Mouse (Mus musculus): ENCODE results near the gene Supt6.
A peak's percentile ranks its signal among the peaks of the same experiment; 100 is the strongest.

Supt6 gene

GRCm38 (mm10) chr11:78245627-78246317 is at the start of gene Supt6, which contains the start of gene Sdf2:
Gene Supt6 (minus strand): TSS chr11:78245987.
Gene Sdf2 (plus strand): TSS chr11:78245746.
- peak; percentile 96 for DNase-seq (ENCODE audit: low spot score)

DNA sequence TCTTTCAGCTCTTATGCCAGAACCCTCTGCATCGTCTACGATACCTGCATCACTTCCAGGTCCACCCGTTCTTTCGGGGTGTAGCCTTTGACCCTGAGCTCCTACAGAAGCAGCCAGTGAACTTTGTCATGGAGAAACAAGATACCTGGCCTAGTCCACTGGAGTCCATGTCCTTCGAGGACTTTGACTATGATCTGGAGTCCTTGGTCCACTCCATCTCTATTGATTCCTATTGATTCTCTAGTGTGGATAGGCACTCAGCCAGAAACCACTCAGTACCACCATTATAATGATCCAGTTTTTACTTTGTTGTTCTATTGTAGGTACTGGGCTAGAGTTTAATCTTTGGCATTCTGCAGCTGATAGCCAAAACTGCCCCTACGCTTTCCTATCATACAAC is 48.8 kb upstream of the Supt6 start:
- DNase-seq (ENCODE audit: low spot score) = no peak

DNA sequence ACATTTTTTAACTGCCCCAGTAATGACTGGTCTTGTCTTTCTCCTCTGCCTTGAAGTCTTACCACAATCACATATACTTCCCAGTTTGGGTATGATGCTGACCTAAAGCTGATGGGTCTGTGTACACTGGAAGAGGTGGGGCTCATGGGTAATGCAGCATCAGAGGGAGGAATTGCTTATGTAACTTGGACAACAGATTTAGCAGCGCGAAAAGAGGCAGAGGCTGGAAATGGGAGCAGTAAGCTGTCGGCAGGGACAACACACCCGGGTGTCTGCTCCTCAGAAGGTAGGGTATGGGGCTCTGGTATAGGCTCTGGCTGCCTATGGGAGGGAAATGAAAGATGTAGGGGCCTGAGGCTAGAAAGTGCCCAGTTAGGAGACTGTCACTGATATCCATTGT is 44.9 kb upstream of the Supt6 start, which contains the start of gene BC030499:
Gene BC030499 (plus strand): TSS at position 188 of the 400 bp plus-strand sequence.
- no peak for DNase-seq (ENCODE audit: low spot score)

- DNase-seq (ENCODE audit: low spot score) = no peak
Observed at GRCm38 (mm10) chr11:78289146-78289763, 43.5 kb upstream of the Supt6 start.

GRCm38 (mm10) chr11:78279586-78279985 is 33.8 kb upstream of the Supt6 start:
- DNase-seq (ENCODE audit: low spot score) = no peak

GRCm38 (mm10) chr11:78278853-78279252 is 33.1 kb upstream of the Supt6 start:
- no peak for DNase-seq (ENCODE audit: low spot score)

DNA sequence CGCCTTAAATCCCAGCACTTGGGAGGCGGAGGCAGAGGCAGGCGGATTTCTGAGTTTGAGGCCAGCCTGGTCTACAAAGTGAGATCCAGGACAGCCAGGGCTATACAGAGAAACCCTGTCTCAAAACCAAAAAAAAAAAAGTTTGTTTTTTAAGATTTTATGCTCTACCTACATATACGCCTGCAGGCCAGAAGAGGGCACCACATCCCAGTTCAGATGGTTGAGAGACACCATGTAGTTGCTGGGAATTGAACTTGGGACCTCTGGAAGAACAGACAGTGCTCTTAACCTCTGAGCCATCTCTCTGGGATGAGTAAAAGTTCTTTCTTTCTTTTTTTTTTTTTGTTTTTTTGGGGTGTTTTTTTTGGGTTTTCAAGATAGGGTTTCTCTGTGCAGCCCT is 30.4 kb upstream of the Supt6 start:
- peak; percentile 13 for DNase-seq (ENCODE audit: low spot score)

DNA sequence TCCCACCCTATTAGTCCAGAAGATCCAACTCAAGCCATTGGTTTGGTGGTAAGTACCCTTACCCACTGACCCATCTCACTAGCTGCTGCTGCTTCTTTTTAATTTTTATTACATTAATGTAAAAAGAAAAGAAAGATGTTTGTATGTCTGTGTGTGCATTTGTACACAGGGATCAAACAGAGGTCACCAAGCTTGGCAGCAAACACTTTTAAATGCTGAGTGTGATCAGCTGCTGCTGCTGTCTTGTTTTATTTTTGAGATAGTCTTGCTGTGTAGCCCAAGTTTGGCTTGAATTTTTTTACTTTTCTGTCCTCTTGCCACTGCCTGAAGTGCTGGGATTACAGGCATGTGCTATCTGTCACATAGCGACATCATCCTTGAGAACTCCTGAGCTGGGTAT is 29.8 kb upstream of the Supt6 start:
- no peak for DNase-seq (ENCODE audit: low spot score)

DNA sequence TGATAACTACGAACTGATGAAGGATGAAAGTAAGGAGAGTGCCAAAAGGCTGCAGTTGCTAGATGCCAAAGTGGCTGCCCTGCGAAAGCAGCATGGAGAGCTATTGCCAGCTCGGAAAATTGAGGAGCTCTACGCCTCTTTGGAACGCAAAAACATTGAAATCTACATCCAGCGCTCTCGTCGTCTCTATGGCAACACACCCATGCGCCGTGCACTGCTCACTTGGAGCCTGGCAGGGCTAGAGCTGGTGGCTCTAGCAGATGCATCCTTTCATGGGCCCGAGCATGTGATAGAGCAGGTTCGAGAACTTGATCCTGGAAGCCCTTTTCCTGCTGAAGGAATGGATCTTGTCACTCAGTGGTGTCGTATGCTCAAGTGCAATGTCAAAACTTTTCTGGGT is 26.2 kb upstream of the Supt6 start:
- DNase-seq (ENCODE audit: low spot score) = no peak

DNA sequence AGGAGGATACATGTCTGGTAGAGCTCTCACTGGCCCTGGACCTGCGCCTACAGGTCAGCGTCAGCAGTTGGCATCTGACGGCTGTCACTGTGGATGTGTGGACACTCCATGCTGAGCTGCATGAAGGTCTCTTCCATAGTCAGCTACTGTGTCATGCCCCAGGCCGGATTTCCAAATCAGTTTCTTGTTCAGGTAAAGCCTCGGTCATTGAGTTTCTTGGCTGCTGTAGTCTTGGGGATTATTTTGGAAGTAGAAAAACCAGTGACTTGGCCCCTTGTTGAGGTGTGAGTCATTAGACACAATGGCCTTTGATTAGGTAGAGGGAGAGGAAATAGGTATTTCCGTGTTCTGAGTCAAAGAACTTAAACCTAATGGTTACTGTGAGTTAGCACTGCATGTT is 19.8 kb upstream of the Supt6 start:
- no peak for DNase-seq (ENCODE audit: low spot score)

GRCm38 (mm10) chr11:78262550-78262949 is 16.8 kb upstream of the Supt6 start:
- DNase-seq (ENCODE audit: low spot score) = peak; percentile 82

- peak; percentile 93 for DNase-seq (ENCODE audit: low spot score)
Observed at GRCm38 (mm10) chr11:78261380-78262352, 15.9 kb upstream of the Supt6 start, which contains the start of gene 2610507B11Rik. Gene 2610507B11Rik (plus strand): TSS chr11:78261752.

GRCm38 (mm10) chr11:78260489-78261258 is 14.9 kb upstream of the Supt6 start:
- DNase-seq (ENCODE audit: low spot score) = no peak

DNA sequence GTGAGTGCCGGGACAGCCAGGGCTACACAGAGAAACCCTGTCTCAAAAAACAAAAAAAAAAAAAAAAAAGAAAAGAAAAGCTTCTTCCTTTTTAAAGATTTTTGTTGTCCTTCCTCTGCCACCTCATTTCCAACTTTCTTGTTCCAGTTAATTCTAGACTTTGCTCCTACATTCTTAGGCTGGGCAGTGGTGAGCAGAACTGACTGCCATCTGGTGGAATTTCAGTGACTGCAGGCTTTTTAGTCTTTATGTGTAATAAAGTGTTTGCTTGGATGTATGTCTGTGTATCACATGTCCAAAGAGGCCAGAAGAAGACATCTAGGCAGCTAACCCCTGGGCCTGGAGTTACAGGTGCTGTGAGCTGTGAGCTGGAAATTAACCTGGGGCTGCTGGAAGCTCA is 10.8 kb upstream of the Supt6 start:
- no peak for DNase-seq (ENCODE audit: low spot score)

GRCm38 (mm10) chr11:78247727-78248140 is 1.9 kb upstream of the Supt6 start:
- peak; percentile 35 for DNase-seq (ENCODE audit: low spot score)

- DNase-seq (ENCODE audit: low spot score) = no peak
Observed at GRCm38 (mm10) chr11:78247012-78247348, 1.2 kb upstream of the Supt6 start.

- no peak for DNase-seq (ENCODE audit: low spot score)
Observed at GRCm38 (mm10) chr11:78246318-78247011, 678 bp upstream of the Supt6 start.

GRCm38 (mm10) chr11:78245261-78245626 is 543 bp downstream of the Supt6 start:
- no peak for DNase-seq (ENCODE audit: low spot score)

DNA sequence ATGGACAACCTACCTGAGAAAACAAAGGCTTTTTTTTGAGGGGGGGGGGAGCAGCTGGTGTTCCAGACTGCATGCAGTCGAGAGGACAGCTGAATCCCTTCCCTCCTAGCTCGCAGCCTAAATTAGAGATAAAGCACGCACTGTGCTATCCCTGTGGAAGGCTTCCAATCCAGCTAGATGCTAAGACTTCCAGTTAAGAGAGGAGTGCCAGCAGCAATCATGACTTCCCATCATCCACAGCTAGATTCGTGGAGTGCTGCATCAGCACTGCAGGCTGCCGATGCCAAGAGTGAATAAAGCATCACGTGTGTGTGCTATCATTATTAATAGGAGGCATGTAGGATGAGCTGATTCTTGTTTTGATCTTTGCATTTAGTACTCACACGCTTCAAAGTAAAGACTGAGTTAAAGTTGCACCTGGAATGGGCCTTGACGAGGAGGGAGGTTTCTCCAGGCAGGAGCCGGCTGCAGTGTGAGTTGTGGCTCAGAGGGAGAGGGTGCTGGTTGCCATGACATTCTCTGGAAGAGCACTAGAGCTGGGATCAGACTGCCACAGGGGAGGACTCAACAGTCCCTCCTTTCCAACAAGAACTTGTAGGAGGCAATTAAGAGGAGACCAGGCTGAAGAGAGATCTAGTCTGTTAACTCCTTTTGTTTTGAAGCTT is 5.5 kb downstream of the Supt6 start:
- DNase-seq (ENCODE audit: low spot score) = no peak

DNA sequence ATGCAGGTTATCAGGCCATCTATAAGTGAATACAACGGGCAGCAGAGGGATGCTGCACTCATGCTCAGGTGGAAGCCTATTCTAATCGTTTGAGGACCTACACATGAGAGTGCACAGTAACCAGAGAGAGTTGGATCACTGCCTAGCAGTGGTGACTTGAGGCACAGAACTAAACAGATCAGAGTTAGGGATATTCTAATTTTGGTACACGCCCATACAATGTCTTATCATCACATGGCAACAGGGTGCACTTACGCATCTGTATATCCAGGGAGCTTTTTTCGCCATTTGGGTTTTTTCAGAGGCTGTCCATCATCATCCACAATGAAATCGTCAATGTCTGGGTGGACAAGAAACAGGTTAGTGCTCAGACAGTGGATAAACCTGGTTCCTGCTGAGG is 14.3 kb downstream of the Supt6 start:
- no peak for DNase-seq (ENCODE audit: low spot score)

DNA sequence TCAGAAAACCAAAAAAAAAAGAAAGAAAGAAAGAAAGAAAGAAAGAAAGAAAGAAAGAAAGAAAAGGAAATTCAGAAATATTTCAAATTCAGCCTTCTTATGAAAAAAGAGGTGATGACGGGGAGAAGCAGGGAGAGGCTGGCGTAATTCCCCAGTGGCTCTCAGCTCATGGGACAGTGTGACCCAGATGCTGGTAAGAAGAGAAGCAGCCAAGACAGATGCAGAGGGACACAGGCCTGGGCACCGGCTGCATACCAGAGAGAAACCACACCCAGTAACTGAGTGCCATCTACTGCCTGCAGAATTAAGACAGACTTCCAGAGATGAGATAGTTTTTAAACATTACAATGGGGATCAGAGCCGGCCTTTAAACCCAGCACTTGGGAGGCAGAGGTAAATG is 22.2 kb downstream of the Supt6 start:
- no peak for DNase-seq (ENCODE audit: low spot score)
